Mouse (Mus musculus): ENCODE measurements around the gene Ankrd55. TPM values are rescaled to one million over a fixed set of nuclear protein-coding genes. Genes with fewer than 3 reads are reported as not detected.

The Ankrd55 gene
- polyA plus RNA-seq, 2 experiments = 1.0 to 1.6 TPM

DNA sequence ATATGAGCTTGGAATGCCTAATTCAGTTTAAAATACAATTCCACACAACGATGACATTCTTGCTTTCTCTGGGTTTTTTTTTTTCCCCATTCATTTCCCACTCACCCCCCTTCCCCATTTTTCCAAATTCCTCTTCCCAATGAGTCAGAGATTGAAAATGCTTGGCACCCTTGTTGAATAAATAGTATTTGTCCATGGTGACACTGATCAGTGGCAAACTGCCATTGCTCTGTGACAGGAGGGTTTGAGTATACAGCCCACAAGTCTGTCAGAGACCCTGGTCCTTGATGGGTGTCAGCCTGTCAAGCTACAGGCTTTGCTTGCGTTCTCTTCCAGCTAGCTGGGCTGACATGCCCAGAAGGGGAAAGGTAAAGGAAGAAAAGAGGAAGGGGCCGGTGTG, 36.2 kb upstream of the Ankrd55 start:
- no peak overlapping the region for H3K27ac ChIP-seq (replicated peaks; ENCODE audit: low read depth, low read length)
- no peak overlapping the region for H3K4me3 ChIP-seq (replicated peaks; ENCODE audit: low read length)
- no peak for TF ChIP-seq POLR2A (IDR thresholded peaks at IDR 0.05; ENCODE audit: borderline replicate concordance, extremely low read depth, insufficient read depth, insufficient read length)
- DNase-seq (ENCODE audit: low spot score) (no peak), ATAC-seq (ENCODE audit: low FRiP score, low read depth) (no peak)
- H3K4me2 ChIP-seq (replicated peaks; ENCODE audit: low read depth, low read length, severe bottlenecking) = no peak overlapping the region
- H3K9me3 ChIP-seq (ENCODE audit: control insufficient read depth, low read length) = peaks cover 8% of the 10 kb centered on the region; the same call in 1 of the 2 replicates
- WGBS = 92% methylated on average over 3 of the region's 3 CpGs
- no peaks in the 10 kb centered on the region for H3K4me1 ChIP-seq (ENCODE audit: control insufficient read depth, insufficient read depth, low read length)
- no peaks in the 10 kb centered on the region for H3K36me3 ChIP-seq (ENCODE audit: control insufficient read depth, insufficient read depth, low read length)
- H3K27me3 ChIP-seq (ENCODE audit: control insufficient read depth, insufficient read depth, low read length) = no peaks in the 10 kb centered on the region
- H3K9ac ChIP-seq (ENCODE audit: low read depth, low read length, severe bottlenecking) = no peak overlapping the region

DNA sequence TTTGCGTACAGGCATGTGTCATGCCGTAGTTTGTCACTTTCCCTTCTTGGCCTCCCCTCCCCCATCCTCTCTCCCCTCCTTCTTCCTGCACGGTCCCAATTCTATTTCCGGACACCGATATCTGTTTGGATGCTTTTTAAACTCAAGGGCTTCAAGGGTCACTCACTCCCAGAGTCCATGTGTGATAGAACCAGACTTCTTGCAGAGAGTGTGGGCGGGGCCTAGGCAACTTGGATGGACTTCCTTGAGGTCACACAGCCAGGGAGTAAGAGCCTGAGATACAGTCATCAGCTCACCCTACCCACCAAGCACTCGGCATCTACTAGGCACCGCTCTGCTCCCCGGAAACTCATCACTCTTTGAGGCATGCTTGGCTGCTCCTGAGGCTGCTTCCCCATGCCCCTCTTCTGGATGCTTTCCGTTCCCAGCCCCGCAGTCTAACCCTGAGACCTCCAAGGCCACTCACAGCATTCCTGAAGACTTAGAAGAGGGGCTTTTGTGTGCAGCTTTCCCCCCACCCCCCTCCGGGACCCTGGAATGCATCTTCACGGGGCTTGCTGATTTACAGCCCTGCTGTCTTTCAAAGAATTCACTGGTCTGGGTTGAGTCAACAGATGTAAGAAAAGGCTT, 35.1 kb upstream of the Ankrd55 start:
- Histone ChIP-seq H3K4me1 (ENCODE audit: control insufficient read depth, insufficient read depth, low read length) (no peaks in the 10 kb centered on the region), H3K9ac (ENCODE audit: low read depth, low read length, severe bottlenecking) (no peak overlapping the region), H3K4me2 (replicated peaks; ENCODE audit: low read depth, low read length, severe bottlenecking) (no peak overlapping the region), H3K36me3 (ENCODE audit: control insufficient read depth, insufficient read depth, low read length) (no peaks in the 10 kb centered on the region), H3K27ac (replicated peaks; ENCODE audit: low read depth, low read length) (no peak overlapping the region), H3K9me3 (ENCODE audit: control insufficient read depth, low read length) (peaks cover 8% of the 10 kb centered on the region; the same call in 1 of the 2 replicates), H3K4me3 (replicated peaks; ENCODE audit: low read length) (no peak overlapping the region), H3K27me3 (ENCODE audit: control insufficient read depth, insufficient read depth, low read length) (no peaks in the 10 kb centered on the region)
- no peak for DNase-seq (ENCODE audit: low spot score)
- no peak for TF ChIP-seq POLR2A (IDR thresholded peaks at IDR 0.05; ENCODE audit: borderline replicate concordance, extremely low read depth, insufficient read depth, insufficient read length)
- 51% methylated on average over 13 of the region's 13 CpGs for WGBS
- no peak for ATAC-seq (ENCODE audit: low FRiP score, low read depth)

- DNase-seq (ENCODE audit: low spot score) (no peak), ATAC-seq (ENCODE audit: low FRiP score, low read depth) (no peak)
- no peak overlapping the region for H3K9ac ChIP-seq (ENCODE audit: low read depth, low read length, severe bottlenecking)
- H3K4me2 ChIP-seq (replicated peaks; ENCODE audit: low read depth, low read length, severe bottlenecking) = no peak overlapping the region
- H3K4me1 ChIP-seq (ENCODE audit: control insufficient read depth, insufficient read depth, low read length) = 0 out of 2 replicates have a peak, but pooled peaks cover under 1% of the 10 kb centered on the region
- H3K27me3 ChIP-seq (ENCODE audit: control insufficient read depth, insufficient read depth, low read length) = no peaks in the 10 kb centered on the region
- no peak for TF ChIP-seq POLR2A (IDR thresholded peaks at IDR 0.05; ENCODE audit: borderline replicate concordance, extremely low read depth, insufficient read depth, insufficient read length)
- H3K36me3 ChIP-seq (ENCODE audit: control insufficient read depth, insufficient read depth, low read length) = no peaks in the 10 kb centered on the region
- WGBS = 90% methylated on average over 8 of the region's 8 CpGs
- peaks cover 2% of the 10 kb centered on the region; the same call in 1 of the 2 replicates for H3K9me3 ChIP-seq (ENCODE audit: control insufficient read depth, low read length)
- no peak overlapping the region for H3K27ac ChIP-seq (replicated peaks; ENCODE audit: low read depth, low read length)
- no peak overlapping the region for H3K4me3 ChIP-seq (replicated peaks; ENCODE audit: low read length)
These were observed 34.1 kb upstream of the Ankrd55 start for GRCm38 (mm10) chr13:112254116-112254515.

DNA sequence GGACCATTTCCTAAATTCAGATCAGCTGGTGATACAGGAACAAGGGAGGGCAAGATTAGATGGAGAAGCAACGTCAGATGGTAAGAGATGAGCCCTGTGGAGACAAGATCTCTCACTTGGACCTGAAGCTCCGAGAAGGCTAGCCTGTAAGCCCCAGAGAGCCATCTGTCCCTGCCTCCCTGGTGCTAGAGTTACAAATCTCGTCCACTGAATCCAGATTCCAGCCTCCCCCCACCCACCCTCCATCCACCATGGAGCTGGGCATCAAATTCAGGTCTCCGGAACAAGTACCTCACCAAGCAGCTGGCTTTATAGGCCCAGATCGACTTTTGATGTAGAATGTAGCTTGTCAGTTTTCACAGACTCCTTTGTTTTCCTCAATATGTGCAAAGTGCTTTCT, 32.4 kb upstream of the Ankrd55 start:
- no peak overlapping the region for H3K4me3 ChIP-seq (replicated peaks; ENCODE audit: low read length)
- no peak for TF ChIP-seq POLR2A (IDR thresholded peaks at IDR 0.05; ENCODE audit: borderline replicate concordance, extremely low read depth, insufficient read depth, insufficient read length)
- ATAC-seq (ENCODE audit: low FRiP score, low read depth) (no peak), DNase-seq (ENCODE audit: low spot score) (no peak)
- no peak overlapping the region for H3K9ac ChIP-seq (ENCODE audit: low read depth, low read length, severe bottlenecking)
- no peaks in the 10 kb centered on the region for H3K36me3 ChIP-seq (ENCODE audit: control insufficient read depth, insufficient read depth, low read length)
- no peak overlapping the region for H3K27ac ChIP-seq (replicated peaks; ENCODE audit: low read depth, low read length)
- H3K4me2 ChIP-seq (replicated peaks; ENCODE audit: low read depth, low read length, severe bottlenecking) = no peak overlapping the region
- WGBS = 54% methylated on average over 5 of the region's 5 CpGs
- no peaks in the 10 kb centered on the region for H3K27me3 ChIP-seq (ENCODE audit: control insufficient read depth, insufficient read depth, low read length)
- H3K4me1 ChIP-seq (ENCODE audit: control insufficient read depth, insufficient read depth, low read length) = 0 out of 2 replicates have a peak, but pooled peaks cover 2% of the 10 kb centered on the region
- no peaks in the 10 kb centered on the region for H3K9me3 ChIP-seq (ENCODE audit: control insufficient read depth, low read length)

GRCm38 (mm10) chr13:112258478-112258877, 29.8 kb upstream of the Ankrd55 start:
- DNase-seq (ENCODE audit: low spot score) (no peak), ATAC-seq (ENCODE audit: low FRiP score, low read depth) (no peak)
- H3K4me3 ChIP-seq (replicated peaks; ENCODE audit: low read length) = no peak overlapping the region
- WGBS = 81% methylated on average over 10 of the region's 10 CpGs
- H3K9me3 ChIP-seq (ENCODE audit: control insufficient read depth, low read length) = no peaks in the 10 kb centered on the region
- H3K36me3 ChIP-seq (ENCODE audit: control insufficient read depth, insufficient read depth, low read length) = no peaks in the 10 kb centered on the region
- TF ChIP-seq POLR2A (IDR thresholded peaks at IDR 0.05; ENCODE audit: borderline replicate concordance, extremely low read depth, insufficient read depth, insufficient read length) = no peak
- H3K27me3 ChIP-seq (ENCODE audit: control insufficient read depth, insufficient read depth, low read length) = no peaks in the 10 kb centered on the region
- H3K4me2 ChIP-seq (replicated peaks; ENCODE audit: low read depth, low read length, severe bottlenecking) = no peak overlapping the region
- no peak overlapping the region for H3K27ac ChIP-seq (replicated peaks; ENCODE audit: low read depth, low read length)
- H3K4me1 ChIP-seq (ENCODE audit: control insufficient read depth, insufficient read depth, low read length) = 0 out of 2 replicates have a peak, but pooled peaks cover 2% of the 10 kb centered on the region
- no peak overlapping the region for H3K9ac ChIP-seq (ENCODE audit: low read depth, low read length, severe bottlenecking)

Measured in limb, embryonic 14.5 days (tissue).